Mouse (Mus musculus): ENCODE measurements around the gene Sdr16c6. TPM values are rescaled to one million over a fixed set of nuclear protein-coding genes. Genes with fewer than 3 reads are reported as not detected.

Sdr16c6 gene
- not detected in 2 replicates for polyA plus RNA-seq (2016; fragmentation: Nextera tagmentation; extraction: Ambion mirVana)

- Histone ChIP-seq H3K27ac (no peak within 1 kb of the TSS), H3K27me3 (no peaks in the 10 kb centered on the region), H3K9ac (no peak within 1 kb of the TSS), H3K4me1 (no peaks in the 10 kb centered on the region), H3K9me3 (no peaks in the 10 kb centered on the region), H3K36me3 (replicated peaks) (no peaks in the 10 kb centered on the region), H3K4me3 (replicated peaks) (no peak within 1 kb of the TSS), H3K4me2 (no peak within 1 kb of the TSS)
- 92% methylated on average over 3 of the region's 3 CpGs for WGBS
- ATAC-seq (ENCODE audit: low FRiP score): no peak
These were observed at the start of gene Sdr16c6 for GRCm38 (mm10) chr4:4077372-4077771. Sdr16c6 (minus strand) TSS chr4:4077522.

GRCm38 (mm10) chr4:4080180-4080579, 2.9 kb upstream of the Sdr16c6 start:
- H3K4me3 ChIP-seq (replicated peaks): no peak overlapping the region
- ATAC-seq (ENCODE audit: low FRiP score): no peak
- no peaks in the 10 kb centered on the region for H3K36me3 ChIP-seq (replicated peaks)
- no peak overlapping the region for H3K27ac ChIP-seq
- no peaks in the 10 kb centered on the region for H3K27me3 ChIP-seq
- no peaks in the 10 kb centered on the region for H3K4me1 ChIP-seq
- no peak overlapping the region for H3K9ac ChIP-seq
- H3K4me2 ChIP-seq: no peak overlapping the region
- H3K9me3 ChIP-seq: no peaks in the 10 kb centered on the region

GRCm38 (mm10) chr4:4079132-4079531, 1.8 kb upstream of the Sdr16c6 start:
- H3K9me3 ChIP-seq: no peaks in the 10 kb centered on the region
- H3K4me1 ChIP-seq: no peaks in the 10 kb centered on the region
- H3K36me3 ChIP-seq (replicated peaks): no peaks in the 10 kb centered on the region
- no peak overlapping the region for H3K27ac ChIP-seq
- no peak overlapping the region for H3K4me2 ChIP-seq
- H3K9ac ChIP-seq: no peak overlapping the region
- WGBS: 86% methylated on average over 3 of the region's 3 CpGs
- no peak overlapping the region for H3K4me3 ChIP-seq (replicated peaks)
- H3K27me3 ChIP-seq: no peaks in the 10 kb centered on the region
- ATAC-seq (ENCODE audit: low FRiP score): no peak

GRCm38 (mm10) chr4:4076001-4076400, 1.3 kb downstream of the Sdr16c6 start:
- Histone ChIP-seq H3K9me3 (no peaks in the 10 kb centered on the region), H3K4me3 (replicated peaks) (no peak overlapping the region)
- 99% methylated on average over 2 of the region's 2 CpGs for WGBS

More at GRCm38 (mm10) chr4:4076001-4076400, 1.3 kb downstream of the Sdr16c6 start:
- no peaks in the 10 kb centered on the region for H3K36me3 ChIP-seq (replicated peaks)
- no peak for ATAC-seq (ENCODE audit: low FRiP score)
- no peak overlapping the region for H3K9ac ChIP-seq
- H3K4me2 ChIP-seq: no peak overlapping the region
- H3K27me3 ChIP-seq: no peaks in the 10 kb centered on the region
- no peaks in the 10 kb centered on the region for H3K4me1 ChIP-seq
- no peak overlapping the region for H3K27ac ChIP-seq

Other genes starting within 250 kb of the Sdr16c6 start
- 676 and 704 TPM in 2 replicates for gene Gm11808, start 103.9 kb downstream of the Sdr16c6 start, polyA plus RNA-seq (2016; fragmentation: Nextera tagmentation; extraction: Ambion mirVana)